Mouse (Mus musculus): ENCODE measurements around the gene Rimbp3.

DNA sequence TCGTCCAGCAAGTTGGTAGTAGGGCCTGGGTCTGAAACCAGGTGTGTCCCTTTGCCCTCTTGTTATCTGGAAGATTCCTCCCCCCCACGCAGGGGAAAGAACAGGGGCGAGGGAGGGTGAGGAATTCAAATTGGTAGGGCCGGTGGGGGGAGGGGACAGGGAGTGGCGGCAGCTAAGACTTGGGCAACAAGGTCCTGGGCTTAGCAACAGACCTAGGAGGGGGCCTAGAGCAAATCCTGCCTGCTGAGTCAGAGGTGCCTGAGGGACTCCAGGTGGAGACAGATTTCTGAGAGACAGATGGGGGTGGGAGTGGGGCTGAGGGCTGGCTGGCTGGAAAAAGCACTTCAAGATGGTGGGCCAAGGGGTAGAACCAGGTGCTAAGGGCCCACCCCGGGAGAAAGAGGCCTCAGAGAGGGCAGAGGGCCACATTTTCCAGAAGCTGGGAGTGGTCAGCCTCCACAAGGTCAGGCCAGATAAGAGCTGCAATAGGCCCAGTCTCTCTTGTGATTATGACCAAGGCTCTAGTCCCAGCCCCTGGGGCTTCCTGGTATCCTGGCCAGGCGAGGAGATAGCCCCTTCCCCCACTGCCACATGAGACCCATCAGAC is 11.8 kb downstream of the Rimbp3 start:
- TF ChIP-seq POLR2A (IDR thresholded peaks at IDR 0.05; ENCODE audit: borderline replicate concordance, extremely low read depth, low read depth, low read length) (no peak), CTCF (IDR thresholded peaks at IDR 0.05; ENCODE audit: insufficient read depth, low read length) (no peak)
